Mouse (Mus musculus) adrenal gland, postnatal 10 days (tissue): ENCODE results near the gene Papola. TPM values are rescaled to one million over a fixed set of nuclear protein-coding genes. Genes with fewer than 3 reads are reported as not detected.

Experiments
- DNase-seq: peaks from one replicate; pipeline ENCODE4 v3.0.0; 2021; ENCODE audit warnings: mixed read lengths
- microRNA-seq: library from miRNA; unstranded; fragments of <30 nt; microRNA quantifications from one replicate; pipeline ENCODE4 v1.2.0, GENCODE M21; 2021
- total RNA-seq, 2 experiments: library from RNA; stranded (reverse); gene quantifications; 2 replicates each; pipeline ENCODE4 v1.2.3; 2021

Gene Papola
- total RNA-seq, 2 experiments from 2014 or later = 165 to 177 TPM

DNA sequence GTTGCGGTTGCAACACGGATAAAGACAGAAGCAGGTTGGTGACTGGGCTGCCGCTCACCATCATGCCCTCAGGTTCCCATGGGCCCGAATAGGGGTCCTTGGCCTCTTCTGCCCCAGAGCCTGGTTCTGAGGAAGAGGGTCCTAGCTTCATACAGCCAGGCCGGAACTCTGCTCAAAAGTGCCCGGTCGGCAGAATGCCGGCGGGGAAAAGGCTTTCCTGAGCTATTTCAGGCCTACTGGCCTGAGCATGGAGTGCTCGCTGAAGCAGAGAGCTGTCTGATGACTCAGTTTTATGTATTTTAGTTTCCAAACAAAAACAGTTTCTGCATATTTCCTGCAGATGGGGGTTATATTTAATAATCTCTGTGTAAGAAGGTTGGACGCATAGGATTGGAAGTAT, 78.9 kb downstream of the Papola start:
- no peak for DNase-seq

DNA sequence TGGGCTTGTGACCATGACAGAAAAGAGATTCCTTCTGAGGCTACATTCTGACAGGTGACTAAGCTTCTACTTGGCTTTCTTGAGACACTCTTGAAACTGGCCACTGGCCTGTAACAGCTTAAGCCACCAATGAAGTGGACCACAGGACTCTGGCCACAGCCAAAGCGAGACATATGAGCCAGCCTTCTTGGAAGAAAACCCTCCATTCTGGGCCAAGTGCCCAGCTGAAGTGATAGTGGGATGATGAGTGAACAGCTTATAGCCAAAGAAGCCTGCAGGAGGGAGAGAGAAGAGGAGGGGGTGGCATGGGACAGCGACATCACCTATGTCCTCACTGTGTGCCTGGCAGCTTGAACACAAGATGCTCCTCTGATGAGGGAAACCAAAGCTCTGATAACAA, 83.2 kb downstream of the Papola start:
- no peak for DNase-seq

DNA sequence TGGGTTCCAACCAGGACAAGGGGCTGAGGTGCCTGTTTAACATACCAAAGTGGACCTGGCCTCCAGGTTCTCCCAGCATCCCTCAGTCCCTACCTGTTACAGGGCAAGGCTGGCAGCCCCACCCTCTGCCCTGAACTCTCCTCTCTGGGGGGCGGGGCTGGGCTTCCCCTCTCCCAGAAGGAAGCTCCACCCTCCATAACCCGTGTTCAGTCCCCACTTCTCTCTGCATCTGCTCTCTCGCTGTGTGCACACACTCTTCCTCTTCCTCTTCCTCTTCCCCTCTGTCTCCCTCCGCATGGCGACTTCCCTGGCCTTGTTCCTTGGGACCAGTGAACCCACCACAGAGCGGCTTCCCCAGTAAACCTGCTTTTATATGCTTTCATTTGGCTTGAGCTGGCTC, 84.7 kb downstream of the Papola start:
- DNase-seq = no peak

DNA sequence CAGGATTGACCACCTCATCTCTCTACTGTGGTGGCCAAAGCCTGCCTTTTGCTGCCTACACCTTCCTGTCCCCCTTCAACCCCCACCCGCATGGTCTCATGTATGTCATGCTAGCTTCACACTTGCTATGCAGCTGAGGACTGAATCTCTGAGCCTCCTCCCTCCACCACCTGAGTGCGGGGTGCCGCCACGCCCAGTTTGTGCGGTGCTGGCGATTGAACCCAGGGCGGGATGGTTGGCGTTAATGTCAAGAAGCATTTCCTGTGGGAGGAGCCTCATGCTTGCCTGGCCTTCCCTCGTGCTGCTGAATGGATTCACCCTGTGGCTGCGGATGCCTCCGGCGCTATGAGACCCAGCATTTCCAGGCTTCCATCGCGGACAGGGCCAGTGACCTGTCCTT, 85.2 kb downstream of the Papola start:
- no peak for DNase-seq

DNA sequence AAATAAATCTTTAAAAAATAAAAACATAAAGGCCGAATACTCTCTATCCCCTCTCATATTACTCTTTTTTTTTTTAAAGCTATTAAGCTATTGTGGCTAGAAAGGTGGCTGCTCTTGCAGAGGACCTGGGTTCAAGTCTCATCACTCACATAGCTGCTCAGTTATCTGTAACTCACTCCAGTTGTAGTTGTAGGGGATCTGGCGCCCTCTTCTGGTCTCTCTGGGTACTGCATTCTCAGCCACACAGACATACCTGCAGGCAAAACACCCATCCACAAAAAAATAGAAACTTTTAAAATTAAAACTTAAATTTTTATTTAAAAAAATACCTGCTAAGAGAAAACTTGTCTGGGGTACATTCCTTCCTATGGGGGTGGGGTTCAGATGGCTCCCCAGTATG, 88.8 kb downstream of the Papola start:
- DNase-seq = no peak

DNA sequence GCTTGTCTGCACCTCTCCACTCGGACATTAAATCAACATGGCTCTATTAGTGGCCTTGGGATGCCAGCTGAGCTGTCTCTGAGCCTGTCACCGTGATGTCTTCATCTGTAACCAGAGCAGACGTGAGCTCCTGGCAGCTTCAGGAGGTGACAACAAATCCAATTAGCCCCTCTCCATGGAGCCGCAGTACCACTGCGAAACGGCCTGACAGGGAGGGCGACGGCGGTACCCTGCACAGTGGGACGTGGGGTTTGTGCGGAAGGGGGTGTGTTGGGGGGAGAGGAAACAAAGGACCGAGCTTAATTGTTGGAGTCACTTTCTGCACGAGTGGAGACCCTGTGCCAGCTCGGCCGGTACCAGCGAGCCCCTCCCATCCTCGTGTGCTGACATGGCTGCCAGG, 90.6 kb downstream of the Papola start:
- no peak for DNase-seq

DNA sequence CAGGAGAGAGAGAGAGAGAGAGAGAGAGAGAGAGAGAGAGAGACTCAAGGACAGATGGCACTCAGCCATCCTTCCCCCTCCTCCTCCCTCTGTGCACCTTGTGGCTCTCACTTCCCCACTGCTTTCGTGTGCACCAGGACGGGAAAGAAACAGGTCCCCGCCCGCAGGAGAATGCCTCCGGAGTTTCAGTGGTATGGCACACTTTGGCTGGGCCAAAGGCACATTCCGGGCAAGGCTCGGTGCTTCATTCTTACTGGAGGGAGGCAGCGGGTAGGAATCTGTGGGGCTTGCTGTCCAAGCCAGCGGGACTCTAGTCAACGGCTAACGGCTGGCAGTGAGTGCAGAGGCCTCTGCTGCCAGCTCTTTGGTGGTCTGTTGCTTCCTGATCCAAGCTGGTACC, 92.0 kb downstream of the Papola start:
- DNase-seq = no peak

DNA sequence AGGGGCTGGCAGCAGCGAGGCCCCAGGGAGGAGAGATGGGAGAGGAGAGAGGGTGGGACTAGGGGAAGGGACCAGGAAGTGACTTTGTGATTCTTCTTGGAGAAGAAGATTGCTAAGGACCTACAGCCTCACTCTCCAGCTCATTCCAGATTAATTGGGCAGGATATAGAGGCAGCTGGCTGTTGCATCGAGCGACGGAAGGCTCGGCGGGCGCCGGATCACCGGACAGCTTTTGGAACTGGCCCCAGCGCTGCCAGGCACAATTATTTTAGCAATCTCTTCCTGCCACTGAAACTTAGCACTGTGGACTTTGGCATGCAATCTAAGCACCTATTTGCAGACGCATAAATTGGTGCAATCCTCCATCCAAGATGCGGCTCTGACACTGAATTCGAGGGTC, 92.4 kb downstream of the Papola start:
- DNase-seq = no peak

DNA sequence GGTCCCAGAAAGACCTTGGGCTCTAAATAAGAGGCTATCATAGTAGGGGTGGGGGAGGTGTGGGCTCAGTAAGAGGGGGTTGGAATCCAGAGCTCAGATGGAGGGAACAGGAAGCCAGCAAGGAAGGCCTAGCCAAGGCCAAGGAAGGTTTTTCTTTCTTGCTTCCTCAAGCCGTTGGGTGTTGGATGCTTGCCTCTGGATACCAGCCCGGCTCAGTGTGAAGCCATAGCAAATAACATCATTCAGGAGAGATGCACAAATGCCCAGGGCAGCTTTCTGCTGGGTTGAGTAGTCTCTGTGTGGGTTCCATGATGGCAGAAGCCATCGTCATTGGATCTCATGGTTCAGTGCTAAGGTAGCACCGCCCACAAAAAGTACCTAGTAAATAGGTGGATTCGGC, 94.3 kb downstream of the Papola start:
- no peak for DNase-seq

DNA sequence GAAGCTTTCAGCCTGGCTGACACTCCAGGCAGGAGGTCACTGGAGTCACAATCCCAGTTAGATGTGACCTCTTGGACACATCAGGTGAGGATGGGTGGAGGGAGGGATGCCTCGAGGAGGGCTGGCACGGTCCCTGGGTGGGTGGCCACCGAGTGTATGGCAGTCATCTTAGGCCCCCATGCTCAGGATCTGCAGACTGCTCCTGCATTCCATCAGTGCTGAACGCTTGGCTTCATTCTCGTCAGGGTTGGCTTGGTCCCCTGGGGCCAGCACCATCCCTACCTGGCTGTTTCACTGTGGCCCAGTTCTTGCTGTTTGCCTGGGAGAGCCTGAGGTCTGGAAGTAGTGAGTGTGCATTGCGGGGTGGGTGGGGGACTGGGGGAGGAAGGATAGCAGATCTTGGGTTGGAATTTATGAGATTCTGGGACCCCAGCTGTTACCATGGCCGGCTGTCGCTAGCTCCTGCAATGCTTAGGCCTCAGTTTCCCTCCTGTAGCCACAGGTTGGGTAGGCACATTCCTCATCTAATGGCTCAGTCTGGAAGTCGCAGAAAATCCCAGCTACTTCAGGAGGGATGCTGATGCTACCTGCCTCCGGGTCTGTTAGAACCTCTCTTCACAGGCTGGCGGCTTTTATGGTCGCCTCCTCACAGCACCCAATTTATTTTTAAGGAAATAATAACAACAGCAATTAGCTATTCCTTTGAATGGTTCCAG, 99.5 kb downstream of the Papola start:
- DNase-seq = no peak

DNA sequence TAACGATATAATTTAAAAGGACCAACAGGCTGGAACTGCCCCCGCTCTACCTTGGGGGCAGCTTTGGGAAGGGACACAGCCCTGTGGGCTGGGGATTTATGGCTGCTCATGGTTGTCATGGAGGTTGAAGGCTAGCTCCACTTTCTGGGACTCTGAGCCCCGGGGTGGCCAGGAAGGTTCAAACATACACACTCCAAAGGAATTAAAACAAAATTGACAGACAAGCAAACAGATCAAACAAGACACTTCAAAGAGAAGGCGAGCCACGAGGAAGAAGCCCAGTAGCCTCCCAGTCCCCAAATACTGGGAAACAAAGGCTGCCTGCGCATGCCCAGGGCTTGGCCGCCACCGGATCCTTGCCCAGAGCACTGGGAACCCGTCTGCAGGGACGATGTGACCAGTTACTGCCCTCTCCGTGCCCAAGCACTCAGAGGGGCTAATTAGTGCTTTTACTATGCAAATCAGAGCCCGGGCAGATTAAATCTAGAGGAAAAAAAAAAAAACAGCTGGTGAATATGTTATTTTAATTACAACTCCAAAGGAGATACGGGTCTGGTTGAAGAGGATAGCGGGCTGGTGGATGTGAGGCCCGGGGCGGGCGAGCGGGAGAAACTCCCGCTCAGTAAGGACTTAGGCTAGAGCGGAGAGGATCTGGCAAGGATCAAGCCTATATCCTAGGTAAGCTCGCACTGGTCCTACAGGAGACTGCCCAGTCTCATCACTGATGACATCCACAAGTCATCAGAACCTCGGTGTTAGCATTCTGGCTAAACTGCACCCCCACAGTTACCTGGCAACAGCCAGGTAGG, 100.2 kb downstream of the Papola start:
- no peak for DNase-seq

Small RNAs within 50 kb of the gene (microRNA-seq; reads per million reads assigned to microRNA genes)
- not detected for gene Gm22120

Other genes starting within 250 kb of the Papola start
- gene Bdkrb2, start 221.5 kb upstream of the Papola start, total RNA-seq = 10 to 100 TPM in 1 of 2 experiments, 1 to 10 TPM in 1; 7.4 to 11.6 TPM
- not detected for gene Bdkrb1, start 181.6 kb upstream of the Papola start, total RNA-seq
- 10 to 100 TPM; 17.2 to 17.9 TPM for gene Gskip, start 99.9 kb upstream of the Papola start, total RNA-seq
- gene Atg2b, start 99.5 kb upstream of the Papola start, total RNA-seq = 10 to 100 TPM; 24.2 to 28.3 TPM
- under 1 TPM; 0.12 to 0.18 TPM for gene Ak7, start 78.7 kb upstream of the Papola start, total RNA-seq
- 10 to 100 TPM; 23.3 to 25.1 TPM for gene Vrk1, start 225.5 kb downstream of the Papola start, total RNA-seq